Mouse (Mus musculus) MEL (cell line): ENCODE measurements at regions not wholly inside any gene's neighbourhood (a gene's known extent, or its start where the extent isn't known, plus 50 kb on each side); places are given as distances from the start of the nearest gene placed in this dataset.

Source experiments
- CHD1 ChIP-seq: IDR thresholded peaks from 2 replicates; pipeline ENCODE4 v1.6.1; 2012; ENCODE audit warnings: low read depth, mild to moderate bottlenecking, inconsistent platforms, low read length, improper control_type of control experiment
- CHD2 ChIP-seq: IDR thresholded peaks from 2 replicates; pipeline ENCODE4 v1.6.1; 2011; ENCODE audit warnings: low read length, improper control_type of control experiment
- CTCF ChIP-seq, 3 experiments: IDR thresholded peaks in 2 of 3; conservative IDR thresholded peaks in 1 of 3; 2 replicates each; pipeline ENCODE4 v1.5.1; 2011 to 2012; ENCODE audit warnings: low read length in 3 of 3, low read depth in 2 of 3, mild to moderate bottlenecking in 2 of 3, improper control_type of control experiment in 1 of 3, inconsistent platforms in 1 of 3, mixed read lengths in 1 of 3, moderate library complexity in 1 of 3; ENCODE audit not compliant: control insufficient read depth in 1 of 3, insufficient read depth in 1 of 3, poor library complexity in 1 of 3, severe bottlenecking in 1 of 3
- E2F4 ChIP-seq: IDR thresholded peaks from 2 replicates; pipeline ENCODE4 v1.6.1; 2011; ENCODE audit warnings: low read depth, low read length, improper control_type of control experiment, borderline replicate concordance
- EP300 ChIP-seq, 2 experiments: IDR thresholded peaks; 2 replicates each; pipeline ENCODE4 v1.6.1; 2011; ENCODE audit warnings: improper control_type of control experiment in 2 of 2, low read length in 2 of 2, low read depth in 1 of 2, mild to moderate bottlenecking in 1 of 2
- MXI1 ChIP-seq: IDR thresholded peaks from 2 replicates; pipeline ENCODE4 v1.6.1; 2011; ENCODE audit warnings: mild to moderate bottlenecking, low read depth, low read length, improper control_type of control experiment
- MYC ChIP-seq: IDR thresholded peaks from 2 replicates; pipeline ENCODE4 v1.6.1; 2011; ENCODE audit warnings: low read depth, mild to moderate bottlenecking, low read length, improper control_type of control experiment, moderate library complexity
- NELFE ChIP-seq: IDR thresholded peaks from 2 replicates; pipeline ENCODE4 v1.6.1; 2011; ENCODE audit warnings: low read depth, low read length, improper control_type of control experiment
- SIN3A ChIP-seq: IDR thresholded peaks from 2 replicates; pipeline ENCODE4 v1.6.1; 2012; ENCODE audit warnings: low read length, improper control_type of control experiment, inconsistent platforms
- TCF12 ChIP-seq: IDR thresholded peaks from 2 replicates; pipeline ENCODE4 v1.6.1; 2014; ENCODE audit warnings: low read depth, mild to moderate bottlenecking, inconsistent platforms, low read length, improper control_type of control experiment, moderate library complexity
- USF1 ChIP-seq: IDR thresholded peaks from 2 replicates; pipeline ENCODE4 v1.6.1; 2014; ENCODE audit warnings: low read depth, mild to moderate bottlenecking, inconsistent platforms, low read length, improper control_type of control experiment, moderate library complexity

DNA sequence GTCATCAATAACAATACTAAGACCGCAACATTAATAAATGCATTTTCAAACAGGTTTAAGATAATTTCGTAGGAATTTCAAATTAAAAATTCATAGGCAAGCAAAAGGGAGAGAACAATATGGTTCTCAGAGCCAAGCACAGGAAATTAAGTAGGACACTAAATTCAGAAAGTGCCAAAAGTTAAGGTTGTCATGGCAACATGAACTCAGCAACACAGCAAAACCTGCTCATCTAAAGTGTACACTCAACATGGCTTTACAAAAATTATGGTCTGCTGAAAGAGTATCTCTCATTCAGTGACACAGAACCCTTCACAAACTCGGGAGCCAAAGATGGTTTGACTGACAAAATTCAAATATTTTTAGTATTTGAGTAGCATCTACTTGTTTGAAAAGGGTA, 572.5 kb downstream of the 1700064H15Rik start:
- TF ChIP-seq SIN3A, result no peak
- no peak for TF ChIP-seq USF1
- no peak for TF ChIP-seq TCF12
- TF ChIP-seq EP300 (IDR thresholded peaks at IDR 0.05; ENCODE audit: low read depth in 1 of 2, low read length in 2 of 2), result no peak
- TF ChIP-seq CHD2, result no peak
- TF ChIP-seq CTCF (IDR thresholded peaks at IDR 0.05 in 2 of 3, conservative IDR thresholded peaks at IDR 0.05 in 1 of 3; ENCODE audit: control insufficient read depth in 1 of 3, insufficient read depth in 1 of 3, low read depth in 2 of 3, low read length in 3 of 3, poor library complexity in 1 of 3, severe bottlenecking in 1 of 3), result no peak
- TF ChIP-seq E2F4, result no peak
- TF ChIP-seq MXI1, result no peak
- no peak for TF ChIP-seq NELFE
- no peak for TF ChIP-seq CHD1
- no peak for TF ChIP-seq MYC
